Mouse (Mus musculus) midbrain, embryonic 13.5 days (tissue): ENCODE results near the gene Lrrc17. TPM values are rescaled to one million over a fixed set of nuclear protein-coding genes. Genes with fewer than 3 reads are reported as not detected.

Experiments used
- ATAC-seq: fragments of 200-750 bp; cut with Nextera tagmentation; 2 replicates; pipeline ENCODE4 v1.8.0; 2017; ENCODE audit warnings: mild to moderate bottlenecking, moderate TSS enrichment, moderate library complexity
- H3K27ac ChIP-seq: fragments of 300-500 bp; sonication (generic); 2 replicates; pipeline ENCODE4 v1.5.1; 2015; ENCODE audit warnings: inconsistent platforms, mild to moderate bottlenecking, moderate library complexity
- H3K27me3 ChIP-seq: fragments of 300-500 bp; sonication (generic); 2 replicates; pipeline ENCODE4 v1.6.1; 2015; ENCODE audit warnings: mild to moderate bottlenecking, inconsistent platforms
- H3K36me3 ChIP-seq: fragments of 300-500 bp; sonication (generic); 2 replicates; pipeline ENCODE4 v1.6.1; 2015; ENCODE audit warnings: mild to moderate bottlenecking, inconsistent platforms
- H3K4me1 ChIP-seq: fragments of 300-500 bp; sonication (generic); replicated peaks from 2 replicates; pipeline ENCODE4 v1.6.1; 2015; ENCODE audit warnings: inconsistent platforms
- H3K4me2 ChIP-seq: fragments of 300-500 bp; sonication (generic); replicated peaks from 2 replicates; pipeline ENCODE4 v1.6.1; 2015; ENCODE audit warnings: moderate library complexity, mild to moderate bottlenecking, inconsistent platforms
- H3K4me3 ChIP-seq: fragments of 300-500 bp; sonication (generic); replicated peaks from 2 replicates; pipeline ENCODE4 v1.5.1; 2015; ENCODE audit warnings: mild to moderate bottlenecking, inconsistent platforms
- H3K9ac ChIP-seq: fragments of 300-500 bp; sonication (generic); replicated peaks from 2 replicates; pipeline ENCODE4 v1.6.1; 2015; ENCODE audit warnings: mild to moderate bottlenecking, inconsistent platforms
- H3K9me3 ChIP-seq: fragments of 300-500 bp; sonication (generic); 2 replicates; pipeline ENCODE4 v1.6.1; 2016; ENCODE audit warnings: mild to moderate bottlenecking, inconsistent platforms
- WGBS: fragments of 180-500 bp; shearing (Covaris S2); methylation state at CpG from one replicate; pipeline ENCODE4 v1.1.7; 2015; 5-methylcytosine and 5-hydroxymethylcytosine counted together
- polyA plus RNA-seq: library from polyadenylated mRNA; unstranded; fragments of >200 nt; fragmentation: Nextera tagmentation; extraction: Ambion mirVana; gene quantifications from 2 replicates; pipeline ENCODE4 v1.2.1, GENCODE M21; 2015

Gene Lrrc17
- polyA plus RNA-seq, 1 experiment from 2014 or later: 9.2 TPM

DNA sequence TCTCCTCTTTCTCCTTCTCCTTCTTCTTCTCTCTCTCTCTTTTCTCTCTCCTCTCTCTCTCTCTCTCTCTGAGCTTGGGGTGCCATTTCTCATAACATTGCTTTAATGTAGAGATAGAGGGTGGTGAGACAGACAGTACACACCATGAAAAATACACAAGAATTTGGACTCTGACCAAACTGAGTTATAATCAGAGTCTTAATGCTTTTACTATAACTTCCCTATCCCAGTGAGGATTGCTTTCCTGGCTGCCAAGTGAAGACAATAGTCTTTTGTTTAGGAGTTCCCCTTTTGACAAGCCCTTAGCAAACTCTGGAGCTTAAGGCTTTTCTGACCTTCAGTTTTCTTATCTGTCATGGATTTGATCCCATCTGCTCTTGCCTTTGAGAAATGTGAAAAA, 1.9 kb downstream of the Lrrc17 start:
- Histone ChIP-seq H3K9ac (no peak overlapping the region), H3K4me3 (no peak overlapping the region), H3K9me3 (0 out of 2 replicates have a peak, but pooled peaks cover 2% of the 10 kb centered on the region), H3K36me3 (no peaks in the 10 kb centered on the region), H3K27ac (no peak overlapping the region), H3K27me3 (no peaks in the 10 kb centered on the region), H3K4me2 (no peak overlapping the region), H3K4me1 (peaks cover 9% of the 10 kb centered on the region; the same call in 1 of the 2 replicates)
- no peak for ATAC-seq

DNA sequence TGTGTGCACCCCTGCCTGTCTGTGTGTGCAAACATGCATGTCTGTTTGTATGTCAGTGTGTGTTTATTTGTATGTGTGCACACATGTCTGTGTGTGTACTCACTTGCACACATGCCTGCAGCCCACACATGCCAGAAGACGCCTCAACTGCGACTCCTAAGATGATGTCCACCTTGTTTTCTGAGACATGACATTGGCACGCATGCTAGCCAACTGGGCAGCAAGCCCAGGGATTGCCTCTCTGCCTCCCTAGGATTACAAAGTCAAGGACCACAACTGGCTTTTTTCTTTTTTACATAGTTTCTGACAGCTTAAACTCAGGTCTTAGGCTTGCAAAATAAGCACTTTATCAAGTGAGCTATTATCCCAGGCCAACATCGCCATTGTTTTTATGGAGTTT, 2.4 kb downstream of the Lrrc17 start:
- Histone ChIP-seq H3K27ac (no peak overlapping the region), H3K4me1 (peaks cover 9% of the 10 kb centered on the region; the same call in 1 of the 2 replicates), H3K4me3 (no peak overlapping the region), H3K9ac (no peak overlapping the region), H3K36me3 (no peaks in the 10 kb centered on the region), H3K9me3 (0 out of 2 replicates have a peak, but pooled peaks cover 2% of the 10 kb centered on the region), H3K4me2 (no peak overlapping the region), H3K27me3 (no peaks in the 10 kb centered on the region)
- 86% methylated on average over 4 of the region's 4 CpGs for WGBS
- ATAC-seq: no peak

DNA sequence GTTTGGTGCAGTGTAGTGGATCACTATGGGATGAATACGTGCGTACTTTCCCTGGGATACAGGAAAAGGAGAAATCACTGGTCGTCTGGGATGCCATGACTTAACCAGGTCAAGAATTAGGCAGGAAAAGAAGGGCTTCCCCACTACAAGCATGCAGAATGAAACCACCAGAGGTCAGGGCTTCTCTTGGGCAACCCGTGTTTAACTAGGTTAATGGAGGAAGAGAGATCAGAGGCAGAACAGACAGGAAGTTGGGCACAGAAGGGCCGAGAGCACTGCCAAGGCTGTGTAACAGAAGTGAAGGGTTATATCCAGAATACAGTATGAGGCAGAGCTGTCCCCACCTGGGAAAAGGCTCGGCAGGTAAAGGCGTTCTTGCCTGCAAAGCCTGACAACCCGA, 3.6 kb downstream of the Lrrc17 start:
- Histone ChIP-seq H3K9ac (no peak overlapping the region), H3K4me2 (no peak overlapping the region), H3K4me1 (peaks cover 9% of the 10 kb centered on the region; the same call in 1 of the 2 replicates), H3K36me3 (no peaks in the 10 kb centered on the region), H3K4me3 (no peak overlapping the region), H3K9me3 (0 out of 2 replicates have a peak, but pooled peaks cover 2% of the 10 kb centered on the region), H3K27me3 (no peaks in the 10 kb centered on the region), H3K27ac (no peak overlapping the region)
- WGBS: 89% methylated on average over 8 of the region's 8 CpGs
- ATAC-seq: no peak

DNA sequence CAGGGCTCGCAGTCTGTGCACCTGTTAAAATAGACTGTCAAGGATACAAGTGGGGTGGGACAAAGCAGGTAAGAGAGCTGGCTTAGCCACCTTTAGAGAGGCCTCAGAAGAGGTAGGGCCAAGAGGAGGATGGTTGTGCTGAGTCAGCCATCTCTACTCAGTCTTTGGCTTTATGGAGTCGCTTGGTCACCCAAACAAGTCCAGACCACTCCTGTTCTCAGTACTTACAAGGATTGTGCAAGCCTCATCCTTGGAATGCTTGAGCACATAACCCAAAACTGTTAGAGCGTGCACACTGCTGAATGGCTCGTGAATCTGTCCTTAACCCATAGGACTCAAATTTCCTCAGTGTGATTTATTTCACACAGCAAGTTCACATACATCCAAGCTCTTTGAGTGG, 10.3 kb downstream of the Lrrc17 start:
- no peak for ATAC-seq
- Histone ChIP-seq H3K4me1 (no peaks in the 10 kb centered on the region), H3K9me3 (no peaks in the 10 kb centered on the region), H3K36me3 (no peaks in the 10 kb centered on the region), H3K9ac (no peak overlapping the region), H3K27me3 (no peaks in the 10 kb centered on the region), H3K4me3 (no peak overlapping the region), H3K4me2 (no peak overlapping the region), H3K27ac (no peak overlapping the region)
- 85% methylated on average over 4 of the region's 4 CpGs for WGBS

DNA sequence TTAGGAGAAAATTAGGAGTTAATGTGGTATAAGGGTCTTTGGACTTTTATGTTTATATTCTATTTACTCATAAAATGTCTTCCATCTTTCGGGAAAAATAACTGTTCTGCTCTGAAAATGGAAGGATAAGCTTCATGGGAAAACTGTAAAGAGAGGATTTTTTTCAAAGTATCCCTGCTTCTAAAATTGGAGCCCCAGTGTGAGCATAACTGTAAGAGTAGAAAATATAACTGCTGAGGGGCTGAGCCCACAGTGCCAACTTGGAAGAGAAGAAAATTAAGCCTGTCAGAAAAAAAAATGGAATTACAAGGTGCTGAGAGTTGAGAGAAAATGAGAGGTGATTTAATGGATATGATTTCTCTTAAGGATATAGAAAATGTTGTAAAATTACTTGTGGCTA, 11.4 kb downstream of the Lrrc17 start:
- 88% methylated on average over 1 of the region's 1 CpGs for WGBS
- Histone ChIP-seq H3K9me3 (no peaks in the 10 kb centered on the region), H3K27me3 (no peaks in the 10 kb centered on the region), H3K4me2 (no peak overlapping the region), H3K27ac (no peak overlapping the region), H3K4me1 (no peaks in the 10 kb centered on the region), H3K4me3 (no peak overlapping the region), H3K9ac (no peak overlapping the region), H3K36me3 (no peaks in the 10 kb centered on the region)
- ATAC-seq: no peak

DNA sequence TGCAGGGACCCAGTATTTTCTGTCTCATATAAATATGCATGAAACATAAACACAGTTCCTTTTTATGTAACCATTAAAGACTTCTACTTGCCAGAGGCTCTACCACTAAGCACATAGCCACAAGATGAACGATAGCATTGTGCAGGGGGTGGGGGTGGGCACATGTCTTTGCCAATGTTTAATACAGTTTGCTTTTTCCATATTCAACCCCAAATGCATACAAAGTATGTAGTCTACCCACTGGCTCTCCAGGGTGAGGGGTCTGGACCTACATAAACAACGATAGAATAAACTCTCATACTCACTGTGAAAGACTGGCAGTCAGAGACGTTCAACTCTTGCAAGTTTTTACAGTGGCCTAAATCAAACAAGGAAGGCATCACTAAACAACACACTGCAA, 13.1 kb downstream of the Lrrc17 start:
- no peaks in the 10 kb centered on the region for H3K27me3 ChIP-seq
- no peaks in the 10 kb centered on the region for H3K4me1 ChIP-seq
- no peaks in the 10 kb centered on the region for H3K9me3 ChIP-seq
- H3K27ac ChIP-seq: no peak overlapping the region
- no peak overlapping the region for H3K4me2 ChIP-seq
- H3K4me3 ChIP-seq: no peak overlapping the region
- WGBS: 84% methylated on average over 3 of the region's 3 CpGs
- no peak for ATAC-seq
- H3K9ac ChIP-seq: no peak overlapping the region
- H3K36me3 ChIP-seq: no peaks in the 10 kb centered on the region

DNA sequence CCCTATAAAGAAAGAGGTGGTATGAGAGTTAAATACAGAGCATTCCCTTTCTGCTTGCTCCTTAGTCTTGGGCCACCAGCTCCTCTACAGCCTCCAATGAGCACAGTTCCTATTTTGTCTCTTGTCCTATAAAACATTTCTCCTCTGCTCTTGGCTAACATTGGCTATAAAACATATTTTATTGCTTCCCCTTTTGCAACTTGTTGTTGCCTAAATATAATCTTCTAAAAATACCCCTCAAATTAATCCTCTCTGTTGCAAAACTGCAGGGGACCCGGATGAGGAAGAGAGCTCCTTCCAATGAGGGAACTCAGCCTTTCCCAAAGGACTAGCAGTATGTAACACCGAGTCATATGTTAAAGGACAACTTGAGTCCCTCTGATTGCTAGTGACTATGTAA, 20.6 kb downstream of the Lrrc17 start:
- no peak overlapping the region for H3K27ac ChIP-seq
- H3K36me3 ChIP-seq: no peaks in the 10 kb centered on the region
- H3K9ac ChIP-seq: no peak overlapping the region
- no peak overlapping the region for H3K4me3 ChIP-seq
- no peak for ATAC-seq
- H3K4me1 ChIP-seq: no peaks in the 10 kb centered on the region
- H3K4me2 ChIP-seq: no peak overlapping the region
- WGBS: 84% methylated on average over 2 of the region's 2 CpGs
- no peaks in the 10 kb centered on the region for H3K27me3 ChIP-seq
- no peaks in the 10 kb centered on the region for H3K9me3 ChIP-seq

DNA sequence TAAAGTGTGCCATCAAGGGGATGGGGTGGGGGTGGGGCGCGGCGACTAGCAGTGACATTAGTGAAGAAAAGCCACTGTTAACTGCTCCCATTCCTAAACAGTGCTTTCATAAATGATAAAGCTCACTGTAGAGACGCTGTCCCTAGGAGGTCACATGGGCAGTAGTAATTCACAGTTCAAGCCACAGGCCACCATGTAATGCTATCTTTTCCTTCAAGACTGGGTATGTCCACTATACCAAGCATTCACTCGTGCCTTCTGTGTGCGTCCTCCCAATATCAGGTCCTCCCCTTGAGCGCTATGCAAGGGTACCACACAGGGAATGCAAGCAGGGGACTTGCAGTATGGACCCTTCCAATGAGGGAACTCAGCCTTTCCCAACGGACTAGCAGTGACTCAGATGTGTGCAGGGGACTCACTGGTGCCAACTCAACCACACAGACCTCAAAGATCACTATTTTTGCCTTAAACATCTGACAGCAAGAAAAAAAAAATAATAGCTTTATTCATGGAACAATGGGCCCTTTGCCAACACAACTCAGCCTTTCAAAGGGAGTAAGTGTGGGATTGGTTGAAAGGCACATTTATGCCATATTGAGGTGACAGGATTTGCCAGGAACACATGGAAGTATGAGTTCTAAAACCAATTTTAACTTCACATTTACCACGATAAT, 22.2 kb downstream of the Lrrc17 start:
- no peaks in the 10 kb centered on the region for H3K27me3 ChIP-seq
- no peaks in the 10 kb centered on the region for H3K4me1 ChIP-seq
- no peak overlapping the region for H3K4me3 ChIP-seq
- ATAC-seq: no peak
- WGBS: 92% methylated on average over 9 of the region's 9 CpGs
- no peak overlapping the region for H3K27ac ChIP-seq
- H3K9ac ChIP-seq: no peak overlapping the region
- no peaks in the 10 kb centered on the region for H3K9me3 ChIP-seq
- H3K36me3 ChIP-seq: no peaks in the 10 kb centered on the region
- no peak overlapping the region for H3K4me2 ChIP-seq

DNA sequence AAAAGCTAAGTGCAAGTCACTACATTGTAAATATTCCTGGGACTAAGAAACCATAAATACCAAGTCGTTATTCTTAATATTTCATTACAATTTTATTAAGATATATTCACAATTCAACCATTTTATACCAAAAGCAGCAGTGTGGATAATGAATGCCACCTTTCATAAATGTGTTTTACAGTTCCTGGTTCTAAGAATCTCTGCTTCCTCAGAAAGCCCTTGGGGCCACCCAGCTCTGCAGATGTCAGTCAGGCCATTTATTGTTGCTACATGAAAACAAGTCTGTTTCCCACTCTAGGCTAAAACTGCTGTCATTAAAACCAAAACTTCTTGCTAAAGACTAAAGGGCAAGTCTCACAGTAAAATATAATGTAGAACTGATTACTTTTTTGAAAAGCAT, 24.4 kb downstream of the Lrrc17 start:
- Histone ChIP-seq H3K4me3 (no peak overlapping the region), H3K27me3 (no peaks in the 10 kb centered on the region), H3K27ac (no peak overlapping the region), H3K4me1 (no peaks in the 10 kb centered on the region), H3K4me2 (no peak overlapping the region), H3K36me3 (no peaks in the 10 kb centered on the region), H3K9me3 (no peaks in the 10 kb centered on the region), H3K9ac (no peak overlapping the region)
- no peak for ATAC-seq
- WGBS: 91% methylated on average over 1 of the region's 1 CpGs

DNA sequence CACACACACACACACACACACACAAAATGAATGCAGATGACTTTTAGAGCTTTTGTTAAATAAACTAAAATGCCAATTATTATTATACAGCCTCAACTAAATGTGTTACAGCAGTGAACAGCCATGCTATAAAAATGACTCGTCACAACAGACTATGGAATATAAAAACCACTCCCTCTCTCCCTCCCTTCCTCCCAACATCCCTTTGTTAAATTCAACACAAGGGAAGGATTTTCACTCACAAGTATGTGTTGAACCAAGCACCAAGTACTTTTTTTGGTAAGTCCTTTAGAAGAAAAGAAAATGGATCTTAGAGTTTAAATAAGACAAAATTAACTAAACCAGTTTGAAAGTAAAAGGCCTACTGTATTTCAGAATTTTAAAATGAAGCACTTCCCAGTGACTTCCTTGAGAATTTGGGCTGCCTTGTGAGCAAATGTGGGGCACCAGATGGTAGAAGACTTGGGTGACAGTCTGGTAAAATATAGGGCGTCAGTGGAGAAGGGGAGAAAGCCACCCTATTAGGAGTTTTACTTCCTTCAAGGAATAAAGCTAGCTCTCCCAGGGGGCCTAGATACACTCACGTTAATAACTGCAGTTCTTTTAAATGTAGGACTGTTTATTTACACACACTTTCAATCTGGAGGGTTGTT, 29.5 kb downstream of the Lrrc17 start:
- H3K4me3 ChIP-seq: no peak overlapping the region
- H3K36me3 ChIP-seq: no peaks in the 10 kb centered on the region
- H3K4me2 ChIP-seq: no peak overlapping the region
- H3K4me1 ChIP-seq: no peaks in the 10 kb centered on the region
- 78% methylated on average over 3 of the region's 3 CpGs for WGBS
- H3K9ac ChIP-seq: no peak overlapping the region
- no peaks in the 10 kb centered on the region for H3K9me3 ChIP-seq
- H3K27ac ChIP-seq: no peak overlapping the region
- H3K27me3 ChIP-seq: no peaks in the 10 kb centered on the region
- no peak for ATAC-seq

DNA sequence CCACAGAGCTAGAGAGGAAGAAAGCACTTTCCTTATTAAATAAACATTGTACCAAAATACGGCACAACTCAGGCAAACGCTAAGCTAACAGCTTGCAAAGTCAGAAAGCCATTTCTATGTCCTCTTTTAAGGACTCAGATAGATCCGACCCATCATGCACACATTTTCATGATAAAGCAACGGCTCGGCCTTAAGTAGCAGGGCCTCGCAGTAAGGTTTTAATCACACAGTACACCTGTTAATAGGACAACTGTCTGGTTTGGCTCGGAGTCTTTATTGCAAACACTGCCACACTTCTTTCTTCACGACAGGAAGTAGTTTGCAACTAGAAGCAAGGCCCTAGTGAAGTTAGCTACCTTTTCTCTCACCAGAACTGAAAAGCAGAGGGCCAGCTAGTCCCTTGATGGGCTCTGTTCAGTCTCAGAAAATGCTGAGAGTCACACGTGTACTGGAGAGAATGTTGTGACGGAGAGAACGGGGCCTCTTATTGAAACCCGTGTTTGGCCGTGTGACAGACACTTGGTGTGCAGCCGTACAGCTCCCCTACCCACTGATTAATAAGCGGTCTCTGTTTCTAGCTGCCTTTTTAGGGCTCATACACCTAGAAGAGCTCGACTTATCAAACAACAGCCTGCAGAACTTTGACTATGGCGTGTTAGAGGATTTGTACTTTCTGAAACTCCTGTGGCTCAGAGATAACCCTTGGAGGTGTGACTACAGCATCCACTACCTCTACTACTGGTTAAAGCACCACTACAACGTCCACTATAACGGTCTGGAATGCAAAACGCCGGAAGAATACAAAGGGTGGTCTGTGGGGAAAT, 31.2 kb downstream of the Lrrc17 start:
- H3K27me3 ChIP-seq: no peaks in the 10 kb centered on the region
- no peak overlapping the region for H3K27ac ChIP-seq
- H3K9me3 ChIP-seq: no peaks in the 10 kb centered on the region
- H3K4me3 ChIP-seq: no peak overlapping the region
- no peaks in the 10 kb centered on the region for H3K4me1 ChIP-seq
- no peak for ATAC-seq
- no peak overlapping the region for H3K4me2 ChIP-seq
- no peak overlapping the region for H3K9ac ChIP-seq
- 82% methylated on average over 21 of the region's 21 CpGs for WGBS
- H3K36me3 ChIP-seq: no peaks in the 10 kb centered on the region

DNA sequence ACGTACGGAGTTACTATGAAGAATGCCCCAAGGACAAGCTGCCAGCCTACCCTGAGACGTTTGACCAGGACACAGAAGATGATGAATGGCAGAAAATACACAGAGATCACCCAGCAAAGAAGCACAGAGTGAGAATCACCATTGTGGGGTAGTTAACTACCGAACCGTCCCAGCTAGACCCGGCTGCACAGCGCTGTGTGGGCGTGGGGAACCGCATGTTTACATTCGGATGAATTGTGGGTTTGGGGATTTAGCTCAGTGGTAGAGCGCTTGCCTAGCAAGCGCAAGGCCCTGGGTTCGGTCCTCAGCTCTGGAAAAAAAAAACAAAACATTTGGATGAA, 31.8 kb downstream of the Lrrc17 start:
- 83% methylated on average over 13 of the region's 13 CpGs for WGBS
- no peaks in the 10 kb centered on the region for H3K9me3 ChIP-seq
- no peaks in the 10 kb centered on the region for H3K4me1 ChIP-seq
- ATAC-seq: no peak
- no peak overlapping the region for H3K27ac ChIP-seq
- H3K4me2 ChIP-seq: no peak overlapping the region
- H3K36me3 ChIP-seq: no peaks in the 10 kb centered on the region
- H3K4me3 ChIP-seq: no peak overlapping the region
- no peaks in the 10 kb centered on the region for H3K27me3 ChIP-seq
- no peak overlapping the region for H3K9ac ChIP-seq
